Mouse (Mus musculus): ENCODE measurements at regions not wholly inside any gene's neighbourhood (a gene's known extent, or its start where the extent isn't known, plus 50 kb on each side); places are given as distances from the start of the nearest gene placed in this dataset.

- Histone ChIP-seq H3K27ac (ENCODE audit: low read depth, low read length) (peak overlapping the region; percentile 95), H3K4me2 (ENCODE audit: low read depth, low read length, severe bottlenecking) (peak overlapping the region; percentile 26; the same call in 1 of the 2 replicates), H3K9ac (ENCODE audit: low read length) (peak overlapping the region; percentile 50), H3K9me3 (ENCODE audit: control insufficient read depth, low read length) (no peaks in the 10 kb centered on the region), H3K4me1 (replicated peaks; ENCODE audit: control insufficient read depth, insufficient read depth, low read length) (0 out of 2 replicates have a peak, but pooled peaks cover 2% of the 10 kb centered on the region), H3K4me3 (ENCODE audit: low read depth, low read length) (no peak overlapping the region), H3K36me3 (ENCODE audit: control insufficient read depth, insufficient read depth, low read length) (no peaks in the 10 kb centered on the region), H3K27me3 (ENCODE audit: control insufficient read depth, insufficient read depth, low read length) (no peaks in the 10 kb centered on the region; the same call in 1 of the 2 replicates)
- WGBS, result 2% methylated on average over 5 of the region's 5 CpGs
- DNase-seq (ENCODE audit: low spot score) (peak; percentile 71), ATAC-seq (replicated peaks; ENCODE audit: low FRiP score) (peak; percentile 49)
Observed at GRCm38 (mm10) chrX:13344701-13345100, 63.9 kb downstream of the Ddx3x start.

DNA sequence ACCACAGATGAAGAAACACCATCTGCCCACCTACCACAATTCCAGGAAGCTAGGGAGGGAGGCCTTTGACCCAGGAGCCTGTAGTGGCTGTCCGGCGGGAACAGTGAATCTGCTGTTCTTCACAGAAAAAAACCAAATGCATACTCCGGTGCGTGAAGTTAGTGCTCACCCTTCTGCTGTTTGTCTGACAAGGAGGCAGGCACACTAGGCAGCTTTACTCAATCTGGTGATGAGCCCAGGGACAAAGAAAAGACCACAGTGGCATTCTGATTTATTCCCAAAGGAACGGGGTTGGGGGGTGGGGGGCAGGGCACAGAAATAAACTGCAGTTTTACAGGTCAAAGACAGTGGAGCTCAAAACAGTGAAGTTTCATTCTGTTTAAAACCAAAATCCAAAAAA is 64.4 kb downstream of the Ddx3x start:
- WGBS, result 10% methylated on average over 5 of the region's 5 CpGs
- peak overlapping the region; percentile 50 for H3K9ac ChIP-seq (ENCODE audit: low read length)
- peak overlapping the region; percentile 95 for H3K27ac ChIP-seq (ENCODE audit: low read depth, low read length)
- H3K4me2 ChIP-seq (ENCODE audit: low read depth, low read length, severe bottlenecking), result peak overlapping the region; percentile 26; the same call in 1 of the 2 replicates
- ATAC-seq (replicated peaks; ENCODE audit: low FRiP score), result 0 out of 2 replicates have a peak, but pooled peaks have one; percentile 8
- 0 out of 2 replicates have a peak, but pooled peaks cover 2% of the 10 kb centered on the region for H3K4me1 ChIP-seq (replicated peaks; ENCODE audit: control insufficient read depth, insufficient read depth, low read length)
- DNase-seq (ENCODE audit: low spot score), result peak; percentile 50
- H3K27me3 ChIP-seq (ENCODE audit: control insufficient read depth, insufficient read depth, low read length), result no peaks in the 10 kb centered on the region; the same call in 1 of the 2 replicates
- H3K36me3 ChIP-seq (ENCODE audit: control insufficient read depth, insufficient read depth, low read length), result no peaks in the 10 kb centered on the region
- H3K9me3 ChIP-seq (ENCODE audit: control insufficient read depth, low read length), result no peaks in the 10 kb centered on the region
- no peak overlapping the region for H3K4me3 ChIP-seq (ENCODE audit: low read depth, low read length)

DNA sequence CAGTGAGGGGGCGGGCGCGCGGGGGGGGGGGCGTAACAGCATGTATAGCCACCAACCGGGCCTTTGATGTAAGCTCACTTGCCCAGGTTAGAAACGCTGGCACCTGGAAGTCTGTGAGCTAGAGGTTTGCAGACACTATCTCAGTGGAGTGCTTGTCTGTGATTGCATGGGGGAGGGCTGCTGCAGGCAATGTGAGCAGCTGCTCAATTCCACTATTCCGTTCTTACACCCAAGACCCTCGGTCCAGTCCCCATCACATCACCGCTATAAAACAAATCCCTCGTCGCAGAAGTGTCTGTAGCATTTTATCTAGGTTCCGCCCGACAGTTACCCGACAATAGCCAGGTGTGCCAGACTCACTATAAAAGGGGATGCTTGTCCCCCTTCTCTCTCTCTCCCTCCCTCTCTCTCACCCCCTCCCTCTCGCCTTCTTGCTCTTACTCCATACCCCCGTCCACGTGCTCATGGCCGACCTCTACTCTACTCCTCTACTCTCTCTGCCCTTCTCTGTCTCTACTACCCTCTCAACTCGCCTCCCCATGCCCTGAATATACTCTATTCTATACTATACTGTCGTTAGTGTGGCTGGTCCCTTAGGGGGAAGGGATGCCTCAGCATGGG is 65.4 kb downstream of the Ddx3x start:
- WGBS, result 12% methylated on average over 21 of the region's 21 CpGs
- Histone ChIP-seq H3K4me3 (ENCODE audit: low read depth, low read length) (peak overlapping the region; percentile 35), H3K27me3 (ENCODE audit: control insufficient read depth, insufficient read depth, low read length) (peaks cover 2% of the 10 kb centered on the region; the same call in 1 of the 2 replicates)

DNA sequence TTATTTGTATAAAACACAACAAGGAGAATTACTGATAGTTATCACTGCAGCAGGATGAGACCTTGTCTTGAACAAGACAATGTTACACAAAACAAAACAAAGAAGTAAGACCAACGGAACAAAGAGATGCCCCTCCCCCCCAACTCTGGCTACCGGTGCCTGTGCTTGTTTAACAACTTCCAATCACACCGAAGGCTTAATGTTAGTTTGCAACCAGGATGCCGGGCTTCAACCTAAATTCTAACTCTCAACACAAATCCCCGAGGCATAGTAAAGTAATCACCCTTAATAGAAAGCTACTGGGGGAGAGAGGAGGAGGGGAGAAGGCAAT is 65.9 kb downstream of the Ddx3x start:
- Histone ChIP-seq H3K9ac (ENCODE audit: low read length) (peak overlapping the region; percentile 50), H3K36me3 (ENCODE audit: control insufficient read depth, insufficient read depth, low read length) (no peaks in the 10 kb centered on the region), H3K4me1 (replicated peaks; ENCODE audit: control insufficient read depth, insufficient read depth, low read length) (0 out of 2 replicates have a peak, but pooled peaks cover 2% of the 10 kb centered on the region), H3K27ac (ENCODE audit: low read depth, low read length) (peak overlapping the region; percentile 95), H3K9me3 (ENCODE audit: control insufficient read depth, low read length) (no peaks in the 10 kb centered on the region), H3K4me3 (ENCODE audit: low read depth, low read length) (peak overlapping the region; percentile 35), H3K27me3 (ENCODE audit: control insufficient read depth, insufficient read depth, low read length) (peaks cover 2% of the 10 kb centered on the region; the same call in 1 of the 2 replicates), H3K4me2 (ENCODE audit: low read depth, low read length, severe bottlenecking) (peak overlapping the region; percentile 46; the same call in 1 of the 2 replicates)
- WGBS, result 11% methylated on average over 5 of the region's 5 CpGs
- ATAC-seq (replicated peaks; ENCODE audit: low FRiP score), result peak; percentile 13; the same call in 1 of the 2 replicates
- DNase-seq (ENCODE audit: low spot score), result peak; percentile 69

More for the DNA sequence above, 65.4 kb downstream of the Ddx3x start:
- Histone ChIP-seq H3K36me3 (ENCODE audit: control insufficient read depth, insufficient read depth, low read length) (no peaks in the 10 kb centered on the region), H3K9me3 (ENCODE audit: control insufficient read depth, low read length) (no peaks in the 10 kb centered on the region), H3K4me2 (ENCODE audit: low read depth, low read length, severe bottlenecking) (peak overlapping the region; percentile 46; the same call in 1 of the 2 replicates), H3K27ac (ENCODE audit: low read depth, low read length) (peak overlapping the region; percentile 95), H3K9ac (ENCODE audit: low read length) (peak overlapping the region; percentile 50), H3K4me1 (replicated peaks; ENCODE audit: control insufficient read depth, insufficient read depth, low read length) (0 out of 2 replicates have a peak, but pooled peaks cover 2% of the 10 kb centered on the region)
- DNase-seq (ENCODE audit: low spot score) (peak; percentile 62), ATAC-seq (replicated peaks; ENCODE audit: low FRiP score) (peak; percentile 47)

GRCm38 (mm10) chrX:13347027-13347840 is 66.5 kb downstream of the Ddx3x start:
- DNase-seq (ENCODE audit: low spot score), result peak; percentile 80

DNA sequence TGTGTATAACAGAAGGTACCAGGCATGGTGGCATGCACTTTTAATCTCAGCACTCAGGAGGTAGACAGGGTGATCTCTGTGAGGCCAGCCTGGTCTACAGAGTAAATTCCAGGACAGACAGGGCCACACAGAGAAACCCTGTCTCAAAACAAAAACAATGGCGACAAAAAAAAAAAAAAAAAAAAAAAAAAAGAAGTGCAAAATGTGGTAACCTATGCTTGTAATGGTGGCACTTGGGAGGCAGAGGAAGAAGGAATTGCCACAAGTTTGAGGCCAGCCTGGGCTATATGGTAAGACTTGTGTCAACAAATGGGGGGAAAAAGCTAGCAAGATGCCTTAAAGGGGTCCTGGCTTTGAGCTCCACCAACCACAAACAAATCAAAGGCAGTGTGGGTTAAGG is 67.6 kb downstream of the Ddx3x start:
- DNase-seq (ENCODE audit: low spot score) (no peak), ATAC-seq (replicated peaks; ENCODE audit: low FRiP score) (no peak)
- Histone ChIP-seq H3K4me2 (ENCODE audit: low read depth, low read length, severe bottlenecking) (no peak overlapping the region), H3K4me3 (ENCODE audit: low read depth, low read length) (no peak overlapping the region), H3K36me3 (ENCODE audit: control insufficient read depth, insufficient read depth, low read length) (no peaks in the 10 kb centered on the region), H3K9me3 (ENCODE audit: control insufficient read depth, low read length) (no peaks in the 10 kb centered on the region), H3K4me1 (replicated peaks; ENCODE audit: control insufficient read depth, insufficient read depth, low read length) (0 out of 2 replicates have a peak, but pooled peaks cover 2% of the 10 kb centered on the region), H3K27me3 (ENCODE audit: control insufficient read depth, insufficient read depth, low read length) (peaks cover 2% of the 10 kb centered on the region; the same call in 1 of the 2 replicates), H3K27ac (ENCODE audit: low read depth, low read length) (no peak overlapping the region), H3K9ac (ENCODE audit: low read length) (no peak overlapping the region)
- 86% methylated on average over 1 of the region's 1 CpGs for WGBS

More at GRCm38 (mm10) chrX:13347027-13347840, 66.5 kb downstream of the Ddx3x start:
- Histone ChIP-seq H3K9me3 (ENCODE audit: control insufficient read depth, low read length) (no peaks in the 10 kb centered on the region), H3K36me3 (ENCODE audit: control insufficient read depth, insufficient read depth, low read length) (no peaks in the 10 kb centered on the region), H3K4me3 (ENCODE audit: low read depth, low read length) (peak overlapping the region; percentile 35), H3K4me2 (ENCODE audit: low read depth, low read length, severe bottlenecking) (peak overlapping the region; percentile 46), H3K27me3 (ENCODE audit: control insufficient read depth, insufficient read depth, low read length) (peaks cover 2% of the 10 kb centered on the region; the same call in 1 of the 2 replicates), H3K9ac (ENCODE audit: low read length) (peak overlapping the region; percentile 50; the same call in 1 of the 2 replicates), H3K27ac (ENCODE audit: low read depth, low read length) (peak overlapping the region; percentile 95), H3K4me1 (replicated peaks; ENCODE audit: control insufficient read depth, insufficient read depth, low read length) (0 out of 2 replicates have a peak, but pooled peaks cover 2% of the 10 kb centered on the region)
- 9% methylated on average over 27 of the region's 27 CpGs for WGBS
- ATAC-seq (replicated peaks; ENCODE audit: low FRiP score), result peak; percentile 91

- WGBS, result 78% methylated on average over 3 of the region's 3 CpGs
- peaks cover 2% of the 10 kb centered on the region; the same call in 1 of the 2 replicates for H3K27me3 ChIP-seq (ENCODE audit: control insufficient read depth, insufficient read depth, low read length)
Observed at GRCm38 (mm10) chrX:13350461-13350860, 69.7 kb downstream of the Ddx3x start.

DNA sequence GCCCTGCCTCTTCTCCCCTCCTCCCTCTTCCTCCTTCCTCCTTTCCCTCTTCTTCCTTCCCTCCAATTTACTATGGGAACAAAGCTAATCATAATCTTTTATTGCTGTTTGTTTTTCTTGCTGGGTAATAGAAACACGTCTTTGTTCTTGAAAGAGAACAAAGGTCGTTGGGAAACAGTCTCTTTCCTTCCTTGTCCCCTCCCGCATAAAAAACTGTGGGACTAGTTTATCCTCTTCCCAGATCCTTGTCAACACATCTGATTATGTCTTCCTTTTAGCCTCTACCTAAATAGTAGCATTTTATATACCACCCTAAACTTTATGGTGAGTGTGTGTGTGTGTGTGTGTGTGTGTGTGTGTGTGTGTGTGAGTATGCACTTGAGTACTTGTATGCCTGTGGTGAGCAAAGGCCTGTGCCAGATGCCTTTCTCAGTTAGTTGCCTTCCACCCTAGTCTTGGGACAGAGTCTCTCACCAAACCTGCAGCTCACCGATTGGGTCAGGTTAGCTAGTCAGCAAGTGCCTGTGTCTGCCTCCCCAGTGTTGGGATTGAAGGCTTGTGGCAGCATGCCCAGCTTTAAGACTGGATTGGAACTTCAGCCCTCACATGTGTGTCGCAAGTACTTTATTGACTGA is 76.5 kb downstream of the Ddx3x start:
- Histone ChIP-seq H3K27me3 (ENCODE audit: control insufficient read depth, insufficient read depth, low read length) (no peaks in the 10 kb centered on the region; the same call in 1 of the 2 replicates), H3K4me2 (ENCODE audit: low read depth, low read length, severe bottlenecking) (no peak overlapping the region), H3K36me3 (ENCODE audit: control insufficient read depth, insufficient read depth, low read length) (no peaks in the 10 kb centered on the region), H3K4me3 (ENCODE audit: low read depth, low read length) (no peak overlapping the region), H3K27ac (ENCODE audit: low read depth, low read length) (no peak overlapping the region), H3K9ac (ENCODE audit: low read length) (no peak overlapping the region), H3K9me3 (ENCODE audit: control insufficient read depth, low read length) (no peaks in the 10 kb centered on the region), H3K4me1 (replicated peaks; ENCODE audit: control insufficient read depth, insufficient read depth, low read length) (no peaks in the 10 kb centered on the region)
- DNase-seq (ENCODE audit: low spot score), result no peak
- ATAC-seq (replicated peaks; ENCODE audit: low FRiP score), result no peak
- WGBS, result 84% methylated on average over 5 of the region's 5 CpGs

More at GRCm38 (mm10) chrX:13350461-13350860, 69.7 kb downstream of the Ddx3x start:
- Histone ChIP-seq H3K9ac (ENCODE audit: low read length) (no peak overlapping the region), H3K4me2 (ENCODE audit: low read depth, low read length, severe bottlenecking) (no peak overlapping the region), H3K4me3 (ENCODE audit: low read depth, low read length) (no peak overlapping the region), H3K9me3 (ENCODE audit: control insufficient read depth, low read length) (no peaks in the 10 kb centered on the region), H3K27ac (ENCODE audit: low read depth, low read length) (no peak overlapping the region), H3K36me3 (ENCODE audit: control insufficient read depth, insufficient read depth, low read length) (no peaks in the 10 kb centered on the region), H3K4me1 (replicated peaks; ENCODE audit: control insufficient read depth, insufficient read depth, low read length) (no peaks in the 10 kb centered on the region)
- ATAC-seq (replicated peaks; ENCODE audit: low FRiP score) (no peak), DNase-seq (ENCODE audit: low spot score) (no peak)

Measured in forebrain, embryonic 11.5 days (tissue).